Mouse (Mus musculus) lung, embryonic 15.5 days (tissue): Measurements from ENCODE around the gene Olfr314. TPM values are rescaled to one million over a fixed set of nuclear protein-coding genes. Genes with fewer than 3 reads are reported as not detected.

ENCODE experiments used
- polyA plus RNA-seq: library from polyadenylated mRNA; unstranded; fragments of >200 nt; fragmentation: Nextera tagmentation; extraction: Ambion mirVana; gene quantifications from 2 replicates; pipeline ENCODE4 v1.2.1, GENCODE M21; 2015

The Olfr314 gene
- polyA plus RNA-seq, 1 experiment from 2014 or later: not detected

Other genes with a start within 250 kb of the Olfr314 start
- not detected in 2 replicates for gene Olfr330, start 248.1 kb upstream of the Olfr314 start, polyA plus RNA-seq
- gene Olfr329-ps, start 236.5 kb upstream of the Olfr314 start, polyA plus RNA-seq: not detected in 2 replicates
- not detected in 2 replicates for gene Olfr328, start 227.3 kb upstream of the Olfr314 start, polyA plus RNA-seq
- not detected in 2 replicates for gene Olfr224, start 212.4 kb upstream of the Olfr314 start, polyA plus RNA-seq
- not detected in 2 replicates for gene Olfr325, start 205.2 kb upstream of the Olfr314 start, polyA plus RNA-seq
- gene Olfr324, start 187.8 kb upstream of the Olfr314 start, polyA plus RNA-seq: not detected in 2 replicates
- gene 2210407C18Rik, start 166.9 kb upstream of the Olfr314 start, polyA plus RNA-seq: not detected in 2 replicates
- gene Olfr323, start 152.5 kb upstream of the Olfr314 start, polyA plus RNA-seq: not detected in 2 replicates
- 0.11 and 0.16 TPM in 2 replicates for gene Trim58, start 142.5 kb upstream of the Olfr314 start, polyA plus RNA-seq
- gene Olfr322, start 124.2 kb upstream of the Olfr314 start, polyA plus RNA-seq: not detected in 2 replicates
- not detected in 2 replicates for gene Olfr320, start 101.9 kb upstream of the Olfr314 start, polyA plus RNA-seq
- not detected in 2 replicates for gene Olfr319, start 83.8 kb upstream of the Olfr314 start, polyA plus RNA-seq
- not detected in 2 replicates for gene Olfr318, start 58.9 kb upstream of the Olfr314 start, polyA plus RNA-seq
- gene Olfr317, start 43.7 kb upstream of the Olfr314 start, polyA plus RNA-seq: not detected in 2 replicates
- not detected in 2 replicates for gene Olfr316, start 30.2 kb upstream of the Olfr314 start, polyA plus RNA-seq
- not detected in 2 replicates for gene Olfr315, start 9.8 kb upstream of the Olfr314 start, polyA plus RNA-seq
- gene Fam183b, start 19.0 kb downstream of the Olfr314 start, polyA plus RNA-seq: 4.5 and 5.7 TPM in 2 replicates
- gene Olfr313, start 32.0 kb downstream of the Olfr314 start, polyA plus RNA-seq: not detected in 2 replicates
- not detected in 2 replicates for gene Olfr312, start 46.3 kb downstream of the Olfr314 start, polyA plus RNA-seq
- gene Olfr311, start 56.3 kb downstream of the Olfr314 start, polyA plus RNA-seq: not detected in 2 replicates
- 8.1 and 8.9 TPM in 2 replicates for gene Gm12258, start 64.2 kb downstream of the Olfr314 start, polyA plus RNA-seq
- 7.6 and 7.9 TPM in 2 replicates for gene 2810021J22Rik, start 84.3 kb downstream of the Olfr314 start, polyA plus RNA-seq
- gene Zfp39, start 121.3 kb downstream of the Olfr314 start, polyA plus RNA-seq: 4.9 and 5.1 TPM in 2 replicates
- gene Btnl10, start 135.0 kb downstream of the Olfr314 start, polyA plus RNA-seq: 0.15 TPM in 1 of 2 replicates, not detected in the other
- 241 and 245 TPM in 2 replicates for gene Rnf187, start 156.0 kb downstream of the Olfr314 start, polyA plus RNA-seq
- gene Hist3h2ba, start 166.0 kb downstream of the Olfr314 start, polyA plus RNA-seq: 19.3 and 21.5 TPM in 2 replicates
- 22.2 and 23.7 TPM in 2 replicates for gene Hist3h2a, start 171.7 kb downstream of the Olfr314 start, polyA plus RNA-seq
- gene Trim17, start 171.7 kb downstream of the Olfr314 start, polyA plus RNA-seq: 0.31 and 0.39 TPM in 2 replicates
- 19.9 and 22.9 TPM in 2 replicates for gene Trim11, start 195.1 kb downstream of the Olfr314 start, polyA plus RNA-seq